Mouse (Mus musculus): ENCODE data around the gene Wdr3.
A peak's percentile ranks its signal among the peaks of the same experiment; 100 is the strongest.

The Wdr3 gene

GRCm38 (mm10) chr3:100162315-100163105 is at the start of gene Wdr3, which contains the start of gene Gdap2:
TSS of gene Wdr3 (minus strand) at chr3:100162407.
TSS of gene Gdap2 (plus strand) at chr3:100162381.
- DNase-seq, result peak; percentile 96 to 97

- no peak for DNase-seq
Observed at GRCm38 (mm10) chr3:100206973-100207372, 44.8 kb upstream of the Wdr3 start.

- peak in 1 of 2 experiments; percentile 42 for DNase-seq
Observed at GRCm38 (mm10) chr3:100201554-100201953, 39.3 kb upstream of the Wdr3 start.

GRCm38 (mm10) chr3:100194210-100194609 is 32.0 kb upstream of the Wdr3 start:
- DNase-seq, result no peak

GRCm38 (mm10) chr3:100189861-100190260 is 27.7 kb upstream of the Wdr3 start:
- no peak for DNase-seq

- peak in 1 of 2 experiments; percentile 81 for DNase-seq
Observed at GRCm38 (mm10) chr3:100189444-100189843, 27.2 kb upstream of the Wdr3 start.

GRCm38 (mm10) chr3:100180471-100180870 is 18.3 kb upstream of the Wdr3 start:
- no peak for DNase-seq

- DNase-seq, result no peak
Observed at GRCm38 (mm10) chr3:100176031-100176430, 13.8 kb upstream of the Wdr3 start.

- no peak for DNase-seq
Observed at GRCm38 (mm10) chr3:100164991-100165390, 2.8 kb upstream of the Wdr3 start.

GRCm38 (mm10) chr3:100163556-100163955 is 1.3 kb upstream of the Wdr3 start:
- no peak for DNase-seq

DNA sequence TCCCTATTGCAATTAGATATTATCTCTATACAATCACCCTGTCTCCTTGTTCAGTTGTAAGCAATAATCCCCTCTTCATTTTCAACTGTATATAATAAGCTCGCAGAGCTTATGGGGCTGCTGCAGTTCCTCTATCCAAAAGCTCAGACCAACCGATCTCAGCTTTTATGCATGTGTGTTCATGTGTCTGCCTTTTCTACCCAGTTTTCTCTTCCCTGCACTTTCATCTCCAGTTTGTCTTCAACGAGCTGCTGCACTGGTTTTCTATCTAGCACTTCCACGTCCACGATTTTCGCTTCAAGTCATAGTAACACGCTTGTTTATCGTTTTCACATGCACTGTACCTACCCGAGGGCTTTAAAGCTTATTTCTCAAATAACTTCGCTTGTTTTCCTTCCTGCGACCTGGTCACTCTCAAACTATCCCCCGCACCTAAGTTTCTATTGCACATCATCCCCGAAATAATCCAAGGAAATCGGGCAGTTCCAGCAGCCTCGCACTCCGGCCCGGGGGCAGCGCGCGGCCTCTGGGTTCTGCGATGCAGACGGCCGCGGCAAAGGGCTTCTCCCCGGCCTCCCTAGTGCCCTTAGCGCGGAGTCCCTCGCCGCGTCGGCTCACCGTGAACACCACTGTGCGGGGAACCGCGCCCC is 417 bp downstream of the Wdr3 start:
- DNase-seq, result no peak

DNA sequence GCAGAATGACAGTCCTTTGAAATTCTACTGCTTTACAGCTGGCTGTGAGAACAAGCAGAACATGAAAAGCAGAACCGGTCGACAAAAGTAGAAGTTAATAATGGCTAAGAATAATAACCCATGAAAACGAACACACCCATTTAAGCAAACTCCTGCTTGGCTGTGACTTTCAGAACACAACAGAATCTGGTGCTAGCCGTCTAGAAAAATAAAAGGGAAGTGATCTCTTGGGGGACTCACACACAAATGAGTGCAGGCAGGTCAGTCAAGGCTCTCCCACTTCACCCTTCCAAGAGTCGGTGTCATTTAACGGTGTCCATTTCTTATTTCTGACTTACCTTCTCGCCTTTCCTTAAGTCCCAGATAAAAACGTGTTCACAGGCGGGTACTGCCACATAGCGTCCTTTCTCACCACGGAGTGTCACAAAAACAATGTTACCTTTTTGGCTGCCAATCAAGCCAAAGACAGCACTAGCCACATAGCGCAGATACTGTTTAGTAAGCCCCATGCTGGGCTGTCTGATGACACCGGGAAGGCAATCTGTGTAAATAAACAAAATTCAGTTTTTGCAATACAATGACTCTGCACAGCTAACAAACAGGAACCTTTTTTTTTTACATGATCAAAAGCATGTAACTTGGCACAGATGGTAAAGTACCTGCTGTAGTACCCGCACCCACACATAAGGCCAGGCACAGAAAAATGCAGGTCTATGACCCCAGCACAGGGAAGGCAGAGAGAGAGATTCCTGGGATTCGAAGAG is 1.3 kb downstream of the Wdr3 start:
- no peak for DNase-seq

DNA sequence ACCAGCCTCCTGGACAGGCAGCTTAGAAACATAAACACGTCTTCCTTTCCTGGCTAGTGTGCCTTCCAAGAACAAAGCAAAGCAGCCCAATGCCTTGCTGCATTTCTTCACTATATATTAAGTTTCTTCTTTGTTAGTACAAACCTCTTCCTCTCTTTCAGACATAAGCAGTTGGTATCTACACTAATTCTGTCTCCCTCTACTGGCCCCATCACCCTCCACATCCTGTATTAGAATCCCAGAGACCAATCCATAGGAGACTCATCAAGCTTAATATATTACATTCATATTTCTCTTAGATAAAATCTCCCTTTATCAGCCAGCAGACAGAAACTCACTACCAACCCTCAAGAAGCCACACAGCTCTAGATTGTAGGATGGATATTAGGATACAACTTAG is 39.8 kb downstream of the Wdr3 start:
- DNase-seq, result no peak

DNA sequence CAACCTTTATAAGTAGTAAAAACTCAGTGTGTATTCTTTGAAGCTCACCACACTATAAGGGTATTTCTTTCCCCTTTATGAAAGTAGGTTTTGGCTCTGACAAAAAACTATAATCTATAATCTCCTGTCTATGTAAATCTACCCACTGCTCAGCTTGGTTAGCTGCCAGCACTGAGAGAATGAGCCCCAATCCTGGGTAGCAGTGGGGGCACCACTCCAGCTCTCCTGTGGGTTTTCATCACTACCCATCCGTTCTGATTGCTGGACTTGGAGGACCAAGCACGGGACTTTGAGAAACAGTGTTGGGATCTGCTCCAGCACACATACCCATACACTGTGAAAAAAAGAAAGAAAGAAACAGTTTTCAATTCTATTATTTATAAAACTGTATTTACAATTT is 40.2 kb downstream of the Wdr3 start:
- no peak for DNase-seq

GRCm38 (mm10) chr3:100118681-100119080 is 43.5 kb downstream of the Wdr3 start:
- DNase-seq, result no peak

GRCm38 (mm10) chr3:100106736-100107135 is 55.5 kb downstream of the Wdr3 start:
- no peak for DNase-seq

GRCm38 (mm10) chr3:100102386-100103092 is 59.7 kb downstream of the Wdr3 start:
- DNase-seq, result no peak
